Mouse (Mus musculus): ENCODE data around the gene Ski. TPM values are rescaled to one million over a fixed set of nuclear protein-coding genes. Genes with fewer than 3 reads are reported as not detected.
A peak's percentile ranks its signal among the peaks of the same experiment; 100 is the strongest.

Gene Ski
- total and polyA plus RNA-seq, 2 experiments from 2014 or later = 9.3 to 53.2 TPM

GRCm38 (mm10) chr4:155215203-155215602 lies 7.2 kb downstream of the Ski start:
- TF ChIP-seq CTCF (IDR thresholded peaks at IDR 0.05; ENCODE audit: low read depth) (no peak), EP300 (IDR thresholded peaks at IDR 0.05; ENCODE audit: low read depth) (no peak)
- H3K4me3 ChIP-seq (ENCODE audit: low read depth, low read length) = no peak overlapping the region
- H3K4me2 ChIP-seq (ENCODE audit: low read depth, low read length) = peak overlapping the region; percentile 42
- peaks cover 10% of the 10 kb centered on the region for H3K36me3 ChIP-seq (replicated peaks; ENCODE audit: control insufficient read depth, insufficient read depth, low read length)
- 19% methylated on average over 9 of the region's 9 CpGs for WGBS
- H3K27ac ChIP-seq (ENCODE audit: low read depth) = peak overlapping the region; percentile 79
- no peaks in the 10 kb centered on the region for H3K9me3 ChIP-seq (replicated peaks; ENCODE audit: control insufficient read depth, low read length)
- H3K27me3 ChIP-seq (ENCODE audit: control insufficient read depth, insufficient read depth, low read length) = no peaks in the 10 kb centered on the region
- ATAC-seq (ENCODE audit: insufficient read depth, low read depth) (no peak), DNase-seq (ENCODE audit: low spot score) (no peak)
- H3K4me1 ChIP-seq (ENCODE audit: control insufficient read depth, insufficient read depth) = peaks cover 95% of the 10 kb centered on the region
- no peak overlapping the region for H3K9ac ChIP-seq (replicated peaks; ENCODE audit: low read depth, low read length)

- no peak for DNase-seq (ENCODE audit: low spot score)
- no peak for ATAC-seq (ENCODE audit: insufficient read depth, low read depth)
- H3K27ac ChIP-seq (ENCODE audit: low read depth) = peak overlapping the region; percentile 79; the same call in 1 of the 2 replicates
- H3K9ac ChIP-seq (replicated peaks; ENCODE audit: low read depth, low read length) = no peak overlapping the region
- no peaks in the 10 kb centered on the region for H3K27me3 ChIP-seq (ENCODE audit: control insufficient read depth, insufficient read depth, low read length)
- H3K4me1 ChIP-seq (ENCODE audit: control insufficient read depth, insufficient read depth) = peaks cover 92% of the 10 kb centered on the region
- peaks cover 10% of the 10 kb centered on the region for H3K36me3 ChIP-seq (replicated peaks; ENCODE audit: control insufficient read depth, insufficient read depth, low read length)
- WGBS = 71% methylated on average over 10 of the region's 10 CpGs
- TF ChIP-seq EP300 (IDR thresholded peaks at IDR 0.05; ENCODE audit: low read depth) (no peak), CTCF (IDR thresholded peaks at IDR 0.05; ENCODE audit: low read depth) (no peak)
- no peaks in the 10 kb centered on the region for H3K9me3 ChIP-seq (replicated peaks; ENCODE audit: control insufficient read depth, low read length)
- H3K4me3 ChIP-seq (ENCODE audit: low read depth, low read length) = no peak overlapping the region
- H3K4me2 ChIP-seq (ENCODE audit: low read depth, low read length) = peak overlapping the region; percentile 42
These were observed 7.6 kb downstream of the Ski start for GRCm38 (mm10) chr4:155214793-155215192.

GRCm38 (mm10) chr4:155214188-155214587 lies 8.2 kb downstream of the Ski start:
- Histone ChIP-seq H3K4me1 (ENCODE audit: control insufficient read depth, insufficient read depth) (peaks cover 91% of the 10 kb centered on the region), H3K4me2 (ENCODE audit: low read depth, low read length) (no peak overlapping the region), H3K36me3 (replicated peaks; ENCODE audit: control insufficient read depth, insufficient read depth, low read length) (peaks cover 10% of the 10 kb centered on the region), H3K27me3 (ENCODE audit: control insufficient read depth, insufficient read depth, low read length) (no peaks in the 10 kb centered on the region), H3K9ac (replicated peaks; ENCODE audit: low read depth, low read length) (no peak overlapping the region), H3K27ac (ENCODE audit: low read depth) (no peak overlapping the region), H3K4me3 (ENCODE audit: low read depth, low read length) (no peak overlapping the region), H3K9me3 (replicated peaks; ENCODE audit: control insufficient read depth, low read length) (no peaks in the 10 kb centered on the region)
- no peak for DNase-seq (ENCODE audit: low spot score)
- ATAC-seq (ENCODE audit: insufficient read depth, low read depth) = no peak
- 72% methylated on average over 6 of the region's 6 CpGs for WGBS
- no peak for TF ChIP-seq EP300 (IDR thresholded peaks at IDR 0.05; ENCODE audit: low read depth)
- TF ChIP-seq CTCF (IDR thresholded peaks at IDR 0.05; ENCODE audit: low read depth) = no peak

- ATAC-seq (ENCODE audit: insufficient read depth, low read depth) = no peak
- H3K9ac ChIP-seq (replicated peaks; ENCODE audit: low read depth, low read length) = no peak overlapping the region
- H3K27ac ChIP-seq (ENCODE audit: low read depth) = no peak overlapping the region
- H3K36me3 ChIP-seq (replicated peaks; ENCODE audit: control insufficient read depth, insufficient read depth, low read length) = peaks cover 10% of the 10 kb centered on the region
- no peak overlapping the region for H3K4me2 ChIP-seq (ENCODE audit: low read depth, low read length)
- TF ChIP-seq EP300 (IDR thresholded peaks at IDR 0.05; ENCODE audit: low read depth) (no peak), CTCF (IDR thresholded peaks at IDR 0.05; ENCODE audit: low read depth) (no peak)
- WGBS = 64% methylated on average over 6 of the region's 6 CpGs
- H3K4me3 ChIP-seq (ENCODE audit: low read depth, low read length) = no peak overlapping the region
- H3K4me1 ChIP-seq (ENCODE audit: control insufficient read depth, insufficient read depth) = peaks cover 91% of the 10 kb centered on the region
- H3K27me3 ChIP-seq (ENCODE audit: control insufficient read depth, insufficient read depth, low read length) = no peaks in the 10 kb centered on the region
- DNase-seq (ENCODE audit: low spot score) = no peak
- H3K9me3 ChIP-seq (replicated peaks; ENCODE audit: control insufficient read depth, low read length) = no peaks in the 10 kb centered on the region
These were observed 8.7 kb downstream of the Ski start for GRCm38 (mm10) chr4:155213752-155214054.

- DNase-seq (ENCODE audit: low spot score) (no peak), ATAC-seq (ENCODE audit: insufficient read depth, low read depth) (no peak)
- H3K4me3 ChIP-seq (ENCODE audit: low read depth, low read length) = no peak overlapping the region
- TF ChIP-seq CTCF (IDR thresholded peaks at IDR 0.05; ENCODE audit: low read depth) (no peak), EP300 (IDR thresholded peaks at IDR 0.05; ENCODE audit: low read depth) (no peak)
- H3K4me1 ChIP-seq (ENCODE audit: control insufficient read depth, insufficient read depth) = peaks cover 91% of the 10 kb centered on the region
- no peak overlapping the region for H3K27ac ChIP-seq (ENCODE audit: low read depth)
- no peaks in the 10 kb centered on the region for H3K9me3 ChIP-seq (replicated peaks; ENCODE audit: control insufficient read depth, low read length)
- WGBS = 57% methylated on average over 9 of the region's 9 CpGs
- no peak overlapping the region for H3K9ac ChIP-seq (replicated peaks; ENCODE audit: low read depth, low read length)
- H3K27me3 ChIP-seq (ENCODE audit: control insufficient read depth, insufficient read depth, low read length) = no peaks in the 10 kb centered on the region
- peaks cover 10% of the 10 kb centered on the region for H3K36me3 ChIP-seq (replicated peaks; ENCODE audit: control insufficient read depth, insufficient read depth, low read length)
- no peak overlapping the region for H3K4me2 ChIP-seq (ENCODE audit: low read depth, low read length)
These were observed 9.2 kb downstream of the Ski start for GRCm38 (mm10) chr4:155213052-155213751.

- ATAC-seq (ENCODE audit: insufficient read depth, low read depth) = no peak
- 89% methylated on average over 5 of the region's 5 CpGs for WGBS
- H3K27ac ChIP-seq (ENCODE audit: low read depth) = no peak overlapping the region
- H3K9ac ChIP-seq (replicated peaks; ENCODE audit: low read depth, low read length) = no peak overlapping the region
- no peak for TF ChIP-seq CTCF (IDR thresholded peaks at IDR 0.05; ENCODE audit: low read depth)
- no peak for TF ChIP-seq EP300 (IDR thresholded peaks at IDR 0.05; ENCODE audit: low read depth)
- H3K36me3 ChIP-seq (replicated peaks; ENCODE audit: control insufficient read depth, insufficient read depth, low read length) = peaks cover 12% of the 10 kb centered on the region
- no peak overlapping the region for H3K4me2 ChIP-seq (ENCODE audit: low read depth, low read length)
- DNase-seq (ENCODE audit: low spot score) = no peak
- H3K4me1 ChIP-seq (ENCODE audit: control insufficient read depth, insufficient read depth) = peaks cover 83% of the 10 kb centered on the region
- no peaks in the 10 kb centered on the region for H3K27me3 ChIP-seq (ENCODE audit: control insufficient read depth, insufficient read depth, low read length)
- H3K9me3 ChIP-seq (replicated peaks; ENCODE audit: control insufficient read depth, low read length) = no peaks in the 10 kb centered on the region
- H3K4me3 ChIP-seq (ENCODE audit: low read depth, low read length) = no peak overlapping the region
These were observed 12.9 kb downstream of the Ski start for GRCm38 (mm10) chr4:155209494-155209893.
